Comparison of ENCODE assay signal across 33 mouse cellular contexts in the genomic region with DNA sequence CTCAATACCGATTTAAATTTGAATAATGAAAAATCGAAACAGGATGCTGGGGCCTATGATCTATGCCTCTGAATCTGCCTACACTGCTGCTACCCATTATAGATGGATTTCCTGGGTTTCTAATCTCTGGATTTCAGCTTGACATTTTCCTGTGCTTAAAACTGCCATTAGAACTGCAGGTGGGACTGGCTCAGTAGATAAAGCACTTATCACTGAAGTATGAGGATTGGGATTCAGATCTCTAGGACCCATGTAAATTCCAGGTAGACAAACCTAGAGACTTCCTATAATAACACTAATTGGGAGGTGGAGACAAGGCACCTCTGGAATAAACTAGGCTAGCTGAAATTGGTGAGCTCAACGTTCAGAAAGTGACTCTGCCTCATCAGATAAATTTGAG.
"Had no signal": no experiment of that assay in that cellular context is flagged by ENCODE, and none has a peak within 500 bp of the region (broad histone marks: within the 10 kb centered on the region; RNA-seq: fewer than 3 reads in every experiment).

No protein-coding gene starts in this region.

- H3K4me3 ChIP-seq: heart, embryonic 10.5 days; heart, embryonic 12.5 days; heart, embryonic 13.5 days; heart, embryonic 15.5 days; hindbrain, embryonic 10.5 days; hindbrain, embryonic 12.5 days; hindbrain, embryonic 13.5 days; hindbrain, embryonic 15.5 days; intestine, embryonic 15.5 days; kidney, embryonic 15.5 days; layer of hippocampus, adult 2 months; left cerebral cortex, adult 2 months had no signal

- ATAC-seq: hindbrain, embryonic 16.5 days; hindbrain, postnatal 0 days; inflammation-experienced regulatory T-cells, adult 6 months; intestine, embryonic 15.5 days; intestine, embryonic 16.5 days; intestine, postnatal 0 days had no signal

- H3K9me3 ChIP-seq: heart, embryonic 10.5 days; heart, embryonic 12.5 days; heart, embryonic 15.5 days; hindbrain, embryonic 10.5 days; hindbrain, embryonic 12.5 days; hindbrain, embryonic 13.5 days; hindbrain, embryonic 15.5 days; intestine, embryonic 15.5 days; kidney, embryonic 15.5 days had no signal

- H3K4me1 ChIP-seq: heart, embryonic 10.5 days; heart, embryonic 12.5 days; heart, embryonic 13.5 days; heart, embryonic 15.5 days; hindbrain, embryonic 10.5 days; hindbrain, embryonic 12.5 days; hindbrain, embryonic 13.5 days; hindbrain, embryonic 15.5 days; intestine, embryonic 15.5 days; kidney, embryonic 15.5 days had no signal

- H3K27me3 ChIP-seq: heart, embryonic 12.5 days; heart, embryonic 13.5 days; heart, embryonic 15.5 days; hindbrain, embryonic 12.5 days; hindbrain, embryonic 13.5 days; hindbrain, embryonic 15.5 days; intestine, embryonic 15.5 days; kidney, embryonic 15.5 days had no signal

- DNase-seq: heart, postnatal 10 days; heart, postnatal 14 days; heart, postnatal 36 days; heart, postnatal 4 days; kidney, adult 11 months; kidney, adult 18-20 months; kidney, adult 2 months; kidney, adult 8-10 months; kidney, adult 9 months; kidney, postnatal 10 days; kidney, postnatal 14 days; kidney, postnatal 25 days; kidney, postnatal 36 days; kidney, postnatal 4 days; layer of hippocampus, adult 9-11 months; layer of hippocampus, postnatal 36 days had no signal

- H3K36me3 ChIP-seq: heart, embryonic 10.5 days; heart, embryonic 12.5 days; heart, embryonic 13.5 days; heart, embryonic 15.5 days; hindbrain, embryonic 10.5 days; hindbrain, embryonic 12.5 days; hindbrain, embryonic 13.5 days; hindbrain, embryonic 15.5 days; intestine, embryonic 15.5 days; kidney, embryonic 15.5 days had no signal
